Mouse (Mus musculus) kidney, embryonic 15.5 days (tissue): ENCODE measurements around the gene Rpl13a. TPM values are rescaled to one million over a fixed set of nuclear protein-coding genes. Genes with fewer than 3 reads are reported as not detected.

Experiments used
- ATAC-seq: fragments of 200-750 bp; cut with Nextera tagmentation; replicated peaks from 2 replicates; pipeline ENCODE4 v1.8.0; 2017; ENCODE audit warnings: moderate TSS enrichment; ENCODE audit not compliant: low FRiP score
- H3K27ac ChIP-seq: fragments of 300-500 bp; sonication (generic); 2 replicates; pipeline ENCODE4 v1.5.1; 2015; ENCODE audit warnings: mild to moderate bottlenecking, inconsistent platforms
- H3K27me3 ChIP-seq: fragments of 300-500 bp; sonication (generic); 2 replicates; pipeline ENCODE4 v1.6.1; 2015; ENCODE audit warnings: inconsistent platforms
- H3K36me3 ChIP-seq: fragments of 300-500 bp; sonication (generic); 2 replicates; pipeline ENCODE4 v1.6.1; 2015; ENCODE audit warnings: inconsistent platforms
- H3K4me1 ChIP-seq: fragments of 300-500 bp; sonication (generic); 2 replicates; pipeline ENCODE4 v1.6.1; 2015; ENCODE audit warnings: inconsistent platforms
- H3K4me2 ChIP-seq: fragments of 300-500 bp; sonication (generic); 2 replicates; pipeline ENCODE4 v1.6.1; 2015; ENCODE audit warnings: moderate library complexity, mild to moderate bottlenecking, inconsistent platforms
- H3K4me3 ChIP-seq: fragments of 300-500 bp; sonication (generic); replicated peaks from 2 replicates; pipeline ENCODE4 v1.5.1; 2015; ENCODE audit warnings: mild to moderate bottlenecking, inconsistent platforms
- H3K9ac ChIP-seq: fragments of 300-500 bp; sonication (generic); 2 replicates; pipeline ENCODE4 v1.6.1; 2015; ENCODE audit warnings: mild to moderate bottlenecking, inconsistent platforms
- H3K9me3 ChIP-seq: fragments of 300-500 bp; sonication (generic); replicated peaks from 2 replicates; pipeline ENCODE4 v1.6.1; 2016; ENCODE audit warnings: inconsistent platforms
- WGBS: fragments of 180-500 bp; shearing (Covaris S2); methylation state at CpG from one replicate; pipeline ENCODE4 v1.1.7; 2015; ENCODE audit warnings: mixed read lengths; 5-methylcytosine and 5-hydroxymethylcytosine counted together
- polyA plus RNA-seq: library from polyadenylated mRNA; unstranded; fragments of >200 nt; fragmentation: Nextera tagmentation; extraction: Ambion mirVana; gene quantifications from 2 replicates; pipeline ENCODE4 v1.2.1, GENCODE M21; 2015

The Rpl13a gene
- polyA plus RNA-seq, 1 experiment from 2014 or later: 1,248 TPM

DNA sequence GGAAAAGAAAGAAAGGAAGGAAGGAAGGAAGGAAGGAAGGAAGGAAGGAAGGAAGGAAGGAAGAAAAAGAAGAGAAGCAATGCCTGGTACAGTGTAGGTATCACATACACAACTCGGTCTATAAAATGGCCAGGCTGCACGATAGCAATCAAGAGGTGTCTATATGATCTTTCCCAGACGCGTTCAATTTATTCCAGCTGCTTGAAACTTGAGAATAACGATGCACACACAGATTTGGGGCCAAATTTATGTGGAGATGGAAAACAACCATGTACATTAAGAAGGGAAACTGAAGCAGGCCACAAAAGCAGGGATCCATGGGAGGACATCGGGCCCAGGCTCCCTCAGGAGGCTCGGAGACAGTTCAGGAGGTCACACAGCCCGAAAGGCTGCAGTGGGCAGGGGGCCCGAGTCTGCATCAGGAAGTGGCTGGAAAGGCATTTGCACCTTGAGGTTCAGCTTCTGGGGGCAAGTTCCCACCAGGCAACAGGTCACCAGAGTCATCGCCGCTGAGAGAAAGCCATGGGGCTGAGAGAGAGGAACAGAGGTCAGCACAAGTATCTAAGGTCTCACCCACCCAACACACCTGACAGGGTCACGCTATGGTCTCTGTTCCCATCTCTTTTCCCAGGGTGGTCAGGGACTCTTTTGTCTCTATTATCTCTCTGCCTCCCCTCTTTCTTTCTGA is 35.6 kb downstream of the Rpl13a start:
- Histone ChIP-seq H3K4me2 (peak overlapping the region; percentile 28), H3K9me3 (no peaks in the 10 kb centered on the region), H3K9ac (no peak overlapping the region), H3K4me3 (no peak overlapping the region), H3K4me1 (peaks cover 53% of the 10 kb centered on the region), H3K27ac (peak overlapping the region; percentile 91), H3K27me3 (no peaks in the 10 kb centered on the region), H3K36me3 (peaks cover 21% of the 10 kb centered on the region)
- no peak for ATAC-seq
- WGBS: 38% methylated on average over 12 of the region's 12 CpGs

- peaks cover 30% of the 10 kb centered on the region for H3K36me3 ChIP-seq
- WGBS: under 1% methylated on average over 16 of the region's 16 CpGs
- peak; percentile 92 for ATAC-seq
Observed at GRCm38 (mm10) chr7:45092048-45092447, 36.5 kb downstream of the Rpl13a start, which contains the start of gene Rcn3. Gene Rcn3 (minus strand): TSS chr7:45092221.

DNA sequence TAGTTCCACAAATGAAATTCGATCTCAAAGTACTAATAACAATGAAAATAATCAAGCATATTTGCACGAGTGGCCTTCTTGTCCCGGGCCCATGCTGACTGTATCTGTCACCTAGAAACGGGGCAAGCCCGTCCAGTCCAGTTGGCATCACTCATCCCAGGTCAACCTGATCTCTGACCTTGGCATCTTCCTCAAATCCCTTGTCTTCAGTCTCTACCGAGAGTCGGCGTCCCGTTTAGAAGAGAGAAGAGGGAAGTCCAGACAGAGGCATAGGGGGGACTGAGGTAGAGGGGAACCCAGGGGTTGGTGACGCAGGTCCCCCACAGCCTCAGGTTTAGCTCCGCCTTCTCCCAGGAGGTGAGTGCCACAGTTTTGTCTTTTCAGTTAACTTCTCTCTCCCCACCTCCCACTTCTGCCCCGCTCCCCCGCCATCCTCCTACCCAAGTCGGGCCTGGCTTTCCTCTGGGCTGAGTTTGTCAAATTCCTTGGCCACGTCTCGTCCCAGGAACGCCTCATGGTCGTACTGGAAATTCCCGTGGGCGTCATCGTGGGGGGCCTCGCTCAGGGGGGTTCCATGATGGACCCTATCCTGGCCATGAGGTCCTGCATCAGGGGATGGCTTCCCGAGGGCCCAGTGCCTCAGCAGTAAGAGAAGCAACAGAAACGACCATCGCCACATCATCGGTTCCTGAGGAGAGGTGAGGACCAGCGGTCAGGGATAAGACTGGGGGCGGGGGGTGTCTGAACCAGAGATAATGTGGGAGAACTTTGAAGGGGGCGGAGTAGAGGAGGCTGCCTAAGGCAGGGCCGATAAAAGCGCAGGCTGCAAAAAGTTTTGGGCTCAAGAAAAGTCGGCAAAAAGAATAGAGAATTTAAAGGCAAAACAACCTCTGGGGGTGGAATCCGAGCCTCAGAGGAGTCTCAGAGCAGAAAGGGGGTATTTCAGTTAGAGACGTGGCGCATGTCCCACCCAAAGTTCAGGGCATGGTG is 37.3 kb downstream of the Rpl13a start:
- H3K4me3 ChIP-seq: peak overlapping the region; percentile 59

More at GRCm38 (mm10) chr7:45092048-45092447, 36.5 kb downstream of the Rpl13a start, which contains the start of gene Rcn3:
- H3K27me3 ChIP-seq: no peaks in the 10 kb centered on the region
- H3K4me1 ChIP-seq: peaks cover 47% of the 10 kb centered on the region
- no peaks in the 10 kb centered on the region for H3K9me3 ChIP-seq
- peak within 1 kb of the TSS; percentile 77 for H3K9ac ChIP-seq
- peak within 1 kb of the TSS; percentile 79 for H3K4me2 ChIP-seq
- H3K27ac ChIP-seq: peak within 1 kb of the TSS; percentile 91
- peak within 1 kb of the TSS; percentile 59 for H3K4me3 ChIP-seq

DNA sequence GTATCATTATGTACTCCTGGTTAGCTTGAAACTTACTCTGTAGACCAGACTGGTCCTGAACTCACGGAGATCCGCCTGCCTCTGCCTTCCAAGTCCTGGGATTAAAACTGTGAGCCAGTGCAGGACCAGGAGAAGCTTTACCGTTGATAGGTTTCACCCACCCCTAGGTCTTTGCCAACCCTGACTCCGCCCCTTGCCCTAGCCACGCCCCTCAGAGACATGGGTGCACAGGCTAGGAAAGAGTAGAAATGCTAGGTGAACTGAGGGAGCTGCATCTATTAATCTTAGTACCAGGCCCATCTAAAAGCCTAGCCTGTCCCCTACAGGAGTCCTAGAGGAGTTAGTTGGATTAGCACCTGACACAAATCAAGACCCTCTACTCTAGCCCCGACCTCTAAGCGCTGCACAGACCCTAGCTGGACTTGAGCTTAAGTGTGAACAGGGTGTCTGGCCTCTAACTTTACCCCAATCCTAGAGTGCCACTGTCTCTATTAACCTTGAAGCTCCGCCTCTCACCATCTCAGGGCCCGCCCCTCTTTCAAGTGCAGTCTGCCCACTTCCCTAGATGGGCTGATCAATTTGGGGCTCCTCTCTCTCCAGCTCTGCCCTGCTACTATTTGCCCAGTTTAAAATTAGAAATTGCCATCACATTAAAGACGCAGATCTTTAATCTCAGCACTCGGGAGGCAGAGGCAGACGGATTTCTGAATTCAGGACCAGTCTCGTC is 38.1 kb downstream of the Rpl13a start:
- Histone ChIP-seq H3K9me3 (no peaks in the 10 kb centered on the region), H3K4me1 (peaks cover 45% of the 10 kb centered on the region), H3K36me3 (peaks cover 42% of the 10 kb centered on the region), H3K4me2 (peak overlapping the region; percentile 79), H3K9ac (peak overlapping the region; percentile 77; the same call in 1 of the 2 replicates), H3K27ac (peak overlapping the region; percentile 90; the same call in 1 of the 2 replicates), H3K27me3 (no peaks in the 10 kb centered on the region), H3K4me3 (peak overlapping the region; percentile 59)
- 76% methylated on average over 13 of the region's 13 CpGs for WGBS
- ATAC-seq: no peak

More for the DNA sequence above, 37.3 kb downstream of the Rpl13a start:
- peaks cover 36% of the 10 kb centered on the region for H3K36me3 ChIP-seq
- H3K27me3 ChIP-seq: no peaks in the 10 kb centered on the region
- no peaks in the 10 kb centered on the region for H3K9me3 ChIP-seq
- peak; percentile 52 for ATAC-seq
- peak overlapping the region; percentile 77 for H3K9ac ChIP-seq
- 8% methylated on average over 35 of the region's 35 CpGs for WGBS
- peak overlapping the region; percentile 79 for H3K4me2 ChIP-seq
- peak overlapping the region; percentile 90 for H3K27ac ChIP-seq
- peaks cover 47% of the 10 kb centered on the region for H3K4me1 ChIP-seq

DNA sequence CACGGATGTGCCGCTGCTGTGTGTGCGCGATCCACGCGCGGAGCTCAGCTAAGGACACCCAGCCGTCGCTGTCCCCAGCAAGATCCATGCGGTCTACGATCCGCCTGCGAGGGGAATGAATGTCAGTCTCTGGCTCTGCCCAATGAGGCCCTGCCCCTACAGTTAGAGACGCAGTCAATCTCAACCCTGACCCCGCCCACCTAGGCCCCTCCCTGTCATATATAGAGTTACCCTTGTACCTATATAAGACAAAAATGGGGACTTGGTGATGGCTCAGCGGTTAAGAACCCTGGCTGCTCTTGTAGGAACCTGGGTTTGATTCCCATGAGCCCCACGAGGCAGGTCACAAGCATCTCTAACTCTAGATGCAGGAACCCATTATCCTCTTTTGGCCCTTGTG is 40.0 kb downstream of the Rpl13a start:
- Histone ChIP-seq H3K27ac (no peak overlapping the region), H3K4me3 (no peak overlapping the region), H3K9me3 (no peaks in the 10 kb centered on the region), H3K4me1 (peaks cover 27% of the 10 kb centered on the region), H3K9ac (no peak overlapping the region), H3K27me3 (no peaks in the 10 kb centered on the region), H3K36me3 (peaks cover 60% of the 10 kb centered on the region), H3K4me2 (no peak overlapping the region)
- no peak for ATAC-seq
- 94% methylated on average over 17 of the region's 17 CpGs for WGBS

DNA sequence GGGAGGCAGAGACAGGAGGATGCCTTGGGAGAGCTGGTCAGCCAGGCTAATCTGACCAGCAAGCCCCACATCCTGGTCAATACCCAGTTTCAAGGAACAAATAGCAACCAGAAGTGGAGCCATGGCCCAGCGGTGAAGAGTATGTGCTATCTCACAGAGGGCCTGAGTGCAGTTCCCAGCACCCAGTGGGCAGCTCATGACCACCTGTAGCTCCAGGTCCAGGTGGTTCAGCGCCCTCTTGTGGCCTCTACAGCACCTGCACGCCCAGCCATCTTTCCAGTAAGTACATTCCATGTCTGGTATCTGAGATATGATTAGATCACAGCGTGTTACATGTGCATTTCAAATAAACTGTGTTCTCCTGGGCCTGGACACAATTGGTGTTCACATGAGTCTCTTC is 42.5 kb downstream of the Rpl13a start:
- H3K27ac ChIP-seq: no peak overlapping the region
- H3K4me1 ChIP-seq: peaks cover 28% of the 10 kb centered on the region
- H3K27me3 ChIP-seq: no peaks in the 10 kb centered on the region
- H3K4me2 ChIP-seq: no peak overlapping the region
- WGBS: 84% methylated on average over 4 of the region's 4 CpGs
- no peak overlapping the region for H3K4me3 ChIP-seq
- no peak overlapping the region for H3K9ac ChIP-seq
- peaks cover 78% of the 10 kb centered on the region for H3K36me3 ChIP-seq
- no peaks in the 10 kb centered on the region for H3K9me3 ChIP-seq
- no peak for ATAC-seq

DNA sequence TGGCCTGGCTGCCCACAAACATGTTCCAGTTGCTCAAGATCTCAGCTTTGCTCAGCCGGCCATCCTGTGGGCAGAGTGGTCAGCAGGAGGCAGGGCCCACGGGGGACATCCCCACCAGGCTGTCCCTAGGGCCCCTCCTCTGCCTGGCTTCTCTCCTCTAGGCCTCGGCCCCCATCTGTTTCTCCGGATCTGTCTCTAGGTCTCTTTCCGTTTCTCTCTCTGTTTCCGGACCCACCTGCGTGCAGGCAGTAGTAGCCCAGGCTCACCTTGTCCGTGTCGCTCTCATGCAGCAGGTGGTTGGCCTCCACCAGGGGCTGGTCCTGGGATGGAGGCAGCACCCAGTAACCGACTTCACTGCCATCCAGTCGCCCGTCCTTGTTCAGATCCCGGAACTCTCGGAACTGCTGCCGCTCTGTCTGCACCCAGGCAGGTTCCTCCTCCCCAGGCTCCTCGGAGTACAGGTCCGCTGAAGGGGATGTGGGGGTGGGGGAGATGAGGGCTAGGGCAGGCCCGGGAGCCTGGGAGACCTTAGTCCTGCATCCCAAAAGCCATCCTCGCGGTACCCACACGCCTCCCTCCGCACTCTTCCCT is 45.2 kb downstream of the Rpl13a start:
- H3K9ac ChIP-seq: no peak overlapping the region
- no peak overlapping the region for H3K4me2 ChIP-seq
- H3K27ac ChIP-seq: peak overlapping the region; percentile 74; the same call in 1 of the 2 replicates
- H3K4me1 ChIP-seq: peaks cover 21% of the 10 kb centered on the region; the same call in 1 of the 2 replicates
- H3K4me3 ChIP-seq: no peak overlapping the region
- WGBS: 82% methylated on average over 22 of the region's 22 CpGs
- no peaks in the 10 kb centered on the region for H3K27me3 ChIP-seq
- no peak for ATAC-seq
- H3K36me3 ChIP-seq: peaks cover 69% of the 10 kb centered on the region
- no peaks in the 10 kb centered on the region for H3K9me3 ChIP-seq

GRCm38 (mm10) chr7:45082401-45083299 is 45.9 kb downstream of the Rpl13a start:
- Histone ChIP-seq H3K4me3 (0 out of 2 replicates have a peak overlapping the region, but pooled peaks have one; percentile 7), H3K9ac (no peak overlapping the region), H3K4me1 (peaks cover 21% of the 10 kb centered on the region; the same call in 1 of the 2 replicates), H3K27ac (peak overlapping the region; percentile 74), H3K4me2 (no peak overlapping the region), H3K36me3 (peaks cover 65% of the 10 kb centered on the region), H3K27me3 (no peaks in the 10 kb centered on the region), H3K9me3 (no peaks in the 10 kb centered on the region)
- ATAC-seq: 0 out of 2 replicates have a peak, but pooled peaks have one; percentile 8
- WGBS: 69% methylated on average over 25 of the region's 25 CpGs

- no peak overlapping the region for H3K9ac ChIP-seq
- no peaks in the 10 kb centered on the region for H3K27me3 ChIP-seq
- no peaks in the 10 kb centered on the region for H3K9me3 ChIP-seq
- no peak overlapping the region for H3K4me2 ChIP-seq
- peaks cover 65% of the 10 kb centered on the region for H3K36me3 ChIP-seq
- peak overlapping the region; percentile 41; the same call in 1 of the 2 replicates for H3K27ac ChIP-seq
- H3K4me3 ChIP-seq: no peak overlapping the region
- WGBS: 57% methylated on average over 5 of the region's 5 CpGs
- no peak for ATAC-seq
- peaks cover 21% of the 10 kb centered on the region; the same call in 1 of the 2 replicates for H3K4me1 ChIP-seq
Observed at GRCm38 (mm10) chr7:45081016-45081415, 47.5 kb downstream of the Rpl13a start.

GRCm38 (mm10) chr7:45079856-45080255 is 48.7 kb downstream of the Rpl13a start:
- Histone ChIP-seq H3K27ac (no peak overlapping the region), H3K27me3 (no peaks in the 10 kb centered on the region), H3K36me3 (peaks cover 63% of the 10 kb centered on the region), H3K4me3 (no peak overlapping the region), H3K9me3 (no peaks in the 10 kb centered on the region), H3K9ac (no peak overlapping the region), H3K4me2 (no peak overlapping the region), H3K4me1 (peaks cover 30% of the 10 kb centered on the region)
- WGBS: 2% methylated on average over 10 of the region's 10 CpGs
- ATAC-seq: peak; percentile 16; the same call in 1 of the 2 replicates
